Mouse (Mus musculus) ES-CJ7 (cell line): ENCODE measurements around the gene Robo1.

Experiments
- DNase-seq: peaks from one replicate; pipeline ENCODE4 v3.0.0; 2011; ENCODE audit warnings: low read depth, low spot score

The Robo1 gene

DNA sequence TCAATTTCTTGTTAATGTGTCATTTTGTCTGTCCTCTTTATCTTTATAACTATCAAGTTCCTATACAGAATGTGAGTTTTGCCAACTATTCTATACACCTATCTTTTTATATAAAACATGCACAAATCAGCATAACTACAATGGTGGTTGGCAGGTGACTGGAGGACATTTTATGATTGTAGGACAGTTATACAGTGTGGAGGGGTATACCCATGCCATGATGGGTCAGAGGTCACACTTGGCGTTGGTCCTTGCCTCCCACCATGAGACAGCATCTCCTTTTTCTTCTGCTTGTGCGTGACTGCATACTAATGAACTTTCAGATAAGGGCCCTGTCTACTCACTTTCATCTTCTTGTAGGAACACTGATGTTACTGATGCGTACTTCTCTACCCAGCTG lies 427.5 kb downstream of the Robo1 start:
- DNase-seq, result no peak

DNA sequence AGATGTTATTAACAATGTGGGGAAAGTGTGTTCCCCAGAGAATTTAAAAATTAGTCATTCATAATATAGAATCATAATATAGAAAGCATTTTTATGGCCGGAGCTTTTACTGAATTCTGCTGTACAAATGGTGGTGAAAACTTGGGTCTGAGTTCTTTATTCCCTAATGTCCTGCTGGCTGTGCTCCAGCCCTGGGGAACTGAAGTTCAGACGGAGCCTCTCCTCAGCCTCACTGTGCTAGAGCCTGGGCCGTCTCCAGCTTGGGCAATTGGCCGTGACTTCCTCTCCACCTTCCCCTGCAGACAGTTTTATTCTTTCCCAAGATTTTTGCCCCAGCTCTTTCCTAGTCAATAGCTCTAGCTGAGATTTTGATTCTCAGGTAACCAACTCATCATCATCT lies 429.0 kb downstream of the Robo1 start:
- DNase-seq, result no peak

DNA sequence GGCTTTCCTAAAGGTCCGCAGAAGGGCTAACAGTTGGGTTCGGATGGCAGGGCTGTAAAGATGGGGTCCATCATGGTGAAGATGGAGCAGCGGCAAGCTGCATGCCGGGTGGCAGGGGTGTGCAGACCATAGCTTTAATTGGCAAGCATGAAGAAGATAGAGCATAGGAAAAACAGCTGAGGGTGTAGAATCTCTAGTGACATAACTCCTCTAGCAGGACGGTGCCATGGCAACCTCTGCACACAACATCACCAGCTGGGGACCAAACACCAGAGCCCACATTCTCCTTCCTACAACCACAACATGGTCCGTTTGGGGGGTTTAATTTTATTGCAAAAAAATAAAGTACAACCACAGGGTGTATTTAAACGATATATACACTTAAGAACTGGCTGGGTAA lies 432.1 kb downstream of the Robo1 start:
- no peak for DNase-seq

DNA sequence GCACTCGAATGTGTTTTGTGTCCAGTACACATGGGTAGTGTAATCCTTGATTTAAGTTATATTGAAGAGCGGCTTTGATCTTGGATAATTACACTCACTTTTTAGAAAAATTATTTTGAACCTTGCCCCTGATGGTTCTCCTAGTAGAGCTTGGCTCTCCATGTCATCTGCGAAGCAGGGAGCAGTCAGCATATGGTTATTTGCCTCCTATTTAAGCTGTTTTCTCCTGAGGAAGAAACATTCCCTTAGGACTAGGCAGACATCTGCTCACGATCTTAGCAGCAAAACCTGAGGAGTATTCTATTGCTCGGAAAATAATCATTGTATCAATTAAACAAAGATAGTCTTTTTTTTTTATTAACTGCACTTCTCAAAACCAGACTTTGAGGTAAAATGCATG lies 439.6 kb downstream of the Robo1 start:
- no peak for DNase-seq

DNA sequence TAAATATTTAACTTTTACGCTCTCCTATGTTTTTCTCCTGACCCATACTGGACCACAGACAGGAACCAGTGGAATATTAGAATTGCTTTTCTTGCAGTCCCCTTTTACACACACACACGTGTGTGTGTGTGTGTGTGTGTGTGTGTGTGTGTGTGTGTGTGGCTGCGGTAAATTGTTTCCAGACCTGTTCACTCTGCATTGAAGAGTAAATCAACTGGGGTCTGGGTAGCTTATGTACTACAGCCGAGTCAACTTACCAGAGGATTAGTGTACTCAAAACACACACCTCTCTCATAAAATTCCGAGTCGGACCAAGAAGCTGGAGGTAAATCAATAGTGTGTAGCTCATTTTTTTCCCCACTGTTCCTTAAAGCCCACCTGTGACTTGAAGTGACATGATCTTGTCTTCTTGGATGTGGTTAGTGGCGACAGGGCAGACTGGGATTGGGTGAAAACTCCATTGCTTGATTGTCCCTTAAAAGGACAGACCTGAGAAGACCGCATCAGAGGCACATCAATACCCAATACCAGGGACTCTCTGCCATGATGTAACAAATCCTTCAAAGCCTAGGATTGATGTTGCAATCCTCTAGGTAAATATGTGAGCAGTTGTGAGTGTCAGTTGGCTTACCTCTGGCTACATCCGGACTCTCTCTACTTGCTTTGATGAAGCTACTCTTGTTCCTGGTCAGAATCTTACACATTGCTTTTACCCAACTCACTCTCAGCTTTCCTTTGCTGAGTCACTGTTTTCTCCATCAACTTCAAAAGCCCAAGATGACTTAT lies 457.2 kb downstream of the Robo1 start:
- DNase-seq, result no peak

DNA sequence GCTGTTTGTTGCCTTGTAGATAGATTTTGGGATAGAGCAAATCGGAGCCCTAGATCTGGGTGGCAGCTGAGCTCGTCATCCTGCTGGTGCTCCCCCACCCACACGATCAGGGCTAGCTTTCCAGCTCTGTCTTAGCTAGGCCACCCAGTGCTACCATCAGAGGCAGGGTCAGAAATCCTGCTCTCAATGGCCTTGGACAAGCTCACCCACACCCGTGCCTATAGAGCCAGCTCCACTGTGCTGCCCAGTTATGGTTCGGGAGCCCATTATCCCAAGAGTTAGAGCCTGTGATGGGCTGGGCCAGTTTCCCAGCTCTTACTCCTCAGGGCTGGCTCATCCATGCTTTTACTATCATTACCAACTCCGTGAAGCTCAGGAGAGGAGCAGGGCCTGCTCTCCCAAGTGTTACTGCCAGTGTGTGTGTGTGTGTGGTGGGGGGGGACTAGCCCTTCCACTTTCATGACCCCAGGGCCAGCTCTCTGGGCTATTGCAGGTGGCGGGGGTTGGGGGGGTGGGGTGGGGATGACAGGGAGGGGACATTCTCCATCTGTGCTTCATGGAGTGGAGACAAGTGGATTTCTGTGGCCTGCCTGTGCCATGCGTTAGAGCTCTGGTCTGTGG lies 461.2 kb downstream of the Robo1 start:
- no peak for DNase-seq

DNA sequence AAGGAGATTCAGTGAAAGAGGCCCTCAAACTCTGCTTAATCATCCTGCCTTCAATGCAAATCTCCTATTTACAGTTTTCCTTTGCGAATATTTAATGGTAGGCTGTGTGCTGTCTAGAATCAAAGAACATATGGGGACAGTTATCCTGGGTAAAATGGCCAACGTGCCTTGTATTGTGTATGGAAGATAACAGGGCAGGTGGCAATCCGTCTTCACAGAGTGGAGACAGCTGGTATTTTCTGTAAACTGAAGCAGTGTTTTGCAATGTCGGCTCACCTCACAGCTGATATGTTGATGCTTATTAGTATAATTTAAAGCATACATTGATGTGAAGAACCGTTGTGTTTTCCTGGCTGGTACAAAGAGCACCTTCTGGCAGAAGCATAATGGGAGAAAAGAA lies 464.2 kb downstream of the Robo1 start:
- no peak for DNase-seq

DNA sequence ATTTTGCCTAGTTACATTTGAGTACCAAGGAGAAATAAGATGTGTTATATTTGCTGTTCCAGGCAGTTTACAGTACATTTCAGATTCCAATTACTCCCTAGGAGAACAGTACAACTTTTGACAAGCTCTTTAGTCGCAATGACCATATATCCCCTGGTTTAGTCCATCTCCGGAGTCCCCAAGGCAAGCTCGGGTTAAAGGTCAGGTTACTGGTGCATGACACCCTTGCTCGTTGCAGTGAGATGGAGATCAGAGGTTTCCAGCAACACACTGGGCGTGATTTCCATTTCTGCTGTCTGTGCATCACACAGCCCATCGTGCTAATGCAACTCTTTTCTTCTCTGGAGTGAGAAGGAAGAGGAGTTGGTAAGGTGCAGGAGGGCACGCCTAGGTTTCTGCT lies 464.9 kb downstream of the Robo1 start:
- no peak for DNase-seq

DNA sequence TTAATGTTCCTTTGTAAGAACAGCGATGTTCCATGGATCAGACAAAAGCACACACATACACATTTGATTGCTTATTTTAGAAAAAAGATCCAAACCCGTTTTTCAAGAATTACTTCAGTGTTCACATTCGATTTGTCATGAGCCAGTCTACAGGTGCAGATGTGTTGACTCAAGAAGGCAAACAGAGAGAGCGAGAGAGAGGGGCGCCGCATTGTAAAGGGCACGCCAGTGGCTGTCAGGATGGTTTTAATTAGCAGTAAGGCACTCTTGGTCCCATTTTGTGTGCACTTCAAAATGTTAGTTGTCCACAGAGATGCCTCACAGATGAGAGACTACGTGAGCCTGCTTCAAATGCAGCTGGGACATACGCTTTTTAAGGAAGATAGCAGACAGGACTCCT lies 470.4 kb downstream of the Robo1 start:
- no peak for DNase-seq

DNA sequence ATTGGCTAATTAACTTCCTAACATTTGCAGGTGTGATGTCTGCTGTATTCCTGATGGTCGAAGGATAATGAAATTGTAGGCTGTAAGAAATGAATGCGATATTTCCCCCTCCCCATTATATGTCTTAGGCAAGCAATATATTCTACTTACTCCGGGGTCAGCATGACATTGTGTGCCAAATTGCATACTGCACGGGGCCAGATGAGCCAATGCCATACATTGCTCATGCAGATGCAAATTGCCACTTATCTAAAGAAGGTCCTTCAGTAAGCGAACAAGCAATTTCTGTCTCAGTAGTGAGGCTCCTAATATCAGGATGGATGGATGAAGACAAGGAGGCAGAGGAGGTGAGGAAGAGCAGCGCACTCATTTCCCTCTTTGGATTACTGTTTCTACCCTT lies 474.1 kb downstream of the Robo1 start:
- DNase-seq, result no peak

DNA sequence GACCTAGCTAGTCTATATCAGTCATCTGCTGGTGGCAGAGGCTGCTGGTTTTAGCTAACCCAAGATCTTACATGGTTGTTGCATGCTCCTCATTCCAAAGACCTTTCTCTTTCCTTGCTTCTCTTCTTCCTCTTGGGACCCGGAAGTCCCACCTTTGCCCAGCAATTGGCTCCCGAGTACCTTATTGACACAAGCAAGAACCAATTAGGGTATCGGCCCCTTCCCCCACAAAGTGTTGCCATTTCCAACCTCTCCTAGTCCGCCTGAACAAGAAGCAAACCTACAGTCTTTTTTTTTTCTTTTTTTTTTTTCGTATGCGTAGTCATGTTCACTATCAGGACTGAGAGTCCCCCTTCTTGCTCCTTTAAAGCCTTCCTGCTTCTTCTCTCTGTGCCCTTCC lies 478.0 kb downstream of the Robo1 start:
- DNase-seq, result peak; percentile 36

DNA sequence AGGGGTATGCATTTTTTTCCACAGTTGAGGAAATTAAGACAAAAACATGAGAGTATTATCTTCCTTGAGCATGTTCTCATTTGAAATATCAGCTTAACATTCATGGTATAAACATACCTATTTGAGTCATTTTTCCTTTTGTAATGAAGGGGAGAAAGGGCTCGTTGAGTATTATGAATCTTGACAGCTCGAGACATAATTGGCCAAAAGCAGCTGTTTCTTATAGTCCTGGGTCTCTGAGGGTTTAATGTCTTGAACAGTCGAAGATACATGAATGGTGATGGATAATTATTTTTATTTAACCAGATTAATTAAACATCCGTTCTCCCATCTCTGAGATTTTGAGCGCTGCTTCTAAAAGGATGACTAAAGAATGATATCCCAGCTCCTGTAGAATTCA lies 478.5 kb downstream of the Robo1 start:
- no peak for DNase-seq

DNA sequence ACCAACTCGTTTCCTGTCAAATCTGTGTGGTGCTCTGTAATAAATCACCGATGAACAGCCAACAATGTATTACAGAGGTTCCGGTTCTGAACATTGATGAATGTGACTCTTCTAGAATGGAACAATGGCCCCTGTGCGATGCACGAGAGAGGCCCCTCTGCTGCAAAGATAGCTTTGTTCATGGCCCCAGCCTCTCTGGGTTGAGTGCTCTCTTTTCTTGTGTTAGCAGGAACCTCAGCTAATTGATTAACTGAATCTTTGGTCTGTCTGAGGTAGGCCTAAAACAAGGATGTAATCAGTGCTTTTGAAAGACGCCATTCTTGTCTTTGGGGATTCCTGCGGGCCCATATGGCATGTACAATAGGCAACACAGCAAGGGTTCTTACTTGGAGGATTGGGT lies 479.9 kb downstream of the Robo1 start:
- no peak for DNase-seq

DNA sequence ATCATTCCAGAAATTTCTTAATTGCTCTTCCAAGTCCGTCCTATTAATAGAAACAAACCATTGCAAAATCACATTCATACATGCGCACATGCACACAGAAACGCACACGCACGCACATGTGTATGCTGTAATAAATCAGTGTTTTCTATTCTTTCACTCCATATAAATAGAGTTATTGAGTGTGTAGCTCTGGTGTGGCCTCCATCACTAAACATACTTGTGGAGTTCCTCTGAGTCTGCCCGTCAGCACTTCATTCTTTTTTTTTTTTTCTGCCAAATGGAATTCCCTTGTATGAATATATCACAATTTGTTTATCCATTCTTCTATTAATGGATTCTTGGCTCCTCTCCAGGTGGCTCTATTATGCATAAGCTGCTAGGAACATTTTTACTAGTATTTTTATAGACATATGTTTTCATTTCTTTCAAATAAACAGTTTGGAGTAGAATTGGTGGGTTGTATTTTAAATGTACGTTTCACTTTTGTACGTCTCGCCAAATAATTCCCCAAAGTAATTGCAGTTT lies 483.1 kb downstream of the Robo1 start:
- DNase-seq, result no peak

DNA sequence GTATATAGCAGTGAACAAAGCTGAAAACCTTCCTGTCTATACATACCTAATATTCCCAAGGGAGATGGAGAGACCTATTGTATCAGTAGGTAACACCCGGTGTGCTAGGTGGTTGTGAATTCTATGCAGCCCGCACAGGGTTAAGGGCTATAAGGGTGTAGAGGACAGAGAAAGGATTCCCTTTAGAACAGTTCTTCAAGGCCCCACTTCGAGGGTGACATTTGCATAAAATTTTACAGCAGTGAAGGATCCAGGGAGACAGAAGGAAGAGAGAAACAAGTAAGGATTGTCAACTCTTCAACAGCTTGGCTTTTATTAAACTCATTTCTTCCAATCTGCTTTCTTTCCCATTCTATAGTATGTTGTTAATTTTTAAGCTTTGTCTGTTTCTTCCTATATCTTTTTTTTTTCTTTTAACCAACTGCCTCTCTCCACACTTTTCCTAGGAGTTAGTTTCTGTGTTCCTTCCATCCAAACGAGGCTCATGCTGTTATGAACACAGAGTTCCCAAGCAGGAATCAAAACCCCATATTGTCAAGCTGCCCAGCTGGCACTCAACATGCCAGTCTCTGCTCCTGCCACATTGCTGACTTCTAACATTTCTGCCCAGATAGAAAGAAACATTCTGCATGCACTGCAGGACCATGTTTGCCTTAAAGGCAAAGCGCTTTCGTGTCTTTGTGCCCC lies 486.7 kb downstream of the Robo1 start:
- no peak for DNase-seq

DNA sequence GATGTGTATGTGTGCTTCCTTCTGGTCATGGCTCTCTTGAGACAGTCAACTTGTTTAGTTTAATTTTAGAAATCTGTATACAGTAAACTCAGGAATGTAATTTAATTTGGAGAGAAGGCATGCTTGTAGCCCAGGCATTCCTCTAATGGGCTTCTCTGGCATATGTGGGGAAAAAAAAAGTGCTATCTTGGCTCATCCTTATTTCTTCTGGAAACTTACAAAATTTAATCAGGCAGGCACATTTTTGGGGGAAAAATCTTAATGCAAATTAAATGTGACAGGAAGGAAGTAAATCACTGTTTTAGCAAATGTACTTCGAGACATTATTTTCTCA lies 487.2 kb downstream of the Robo1 start:
- no peak for DNase-seq

DNA sequence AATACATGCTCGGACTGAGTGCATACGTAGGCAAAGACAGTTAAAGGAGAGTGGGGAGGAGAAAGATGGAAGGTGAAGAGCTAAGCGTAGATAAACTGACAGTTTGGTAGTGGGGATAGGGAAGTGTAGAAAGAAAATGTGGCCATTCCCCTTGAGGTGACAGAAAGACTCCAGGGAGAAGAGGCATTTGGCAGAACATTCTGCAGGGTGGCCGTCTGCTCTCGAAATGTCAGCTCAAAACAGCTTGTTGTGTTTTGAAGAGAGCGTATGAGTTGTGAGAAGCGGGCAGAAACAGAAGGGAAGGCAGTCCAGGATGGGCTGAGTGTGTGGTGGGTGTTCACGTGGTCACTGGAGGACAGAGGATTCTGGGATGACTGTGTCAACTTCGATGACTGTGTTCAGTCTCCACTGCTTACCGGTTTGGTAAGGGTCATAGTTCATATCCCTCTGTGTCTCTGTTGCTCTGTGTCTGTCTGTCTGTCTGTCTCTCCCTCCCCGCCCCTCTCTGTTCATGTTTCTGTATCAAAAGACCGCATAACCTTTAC lies 490.4 kb downstream of the Robo1 start:
- no peak for DNase-seq

DNA sequence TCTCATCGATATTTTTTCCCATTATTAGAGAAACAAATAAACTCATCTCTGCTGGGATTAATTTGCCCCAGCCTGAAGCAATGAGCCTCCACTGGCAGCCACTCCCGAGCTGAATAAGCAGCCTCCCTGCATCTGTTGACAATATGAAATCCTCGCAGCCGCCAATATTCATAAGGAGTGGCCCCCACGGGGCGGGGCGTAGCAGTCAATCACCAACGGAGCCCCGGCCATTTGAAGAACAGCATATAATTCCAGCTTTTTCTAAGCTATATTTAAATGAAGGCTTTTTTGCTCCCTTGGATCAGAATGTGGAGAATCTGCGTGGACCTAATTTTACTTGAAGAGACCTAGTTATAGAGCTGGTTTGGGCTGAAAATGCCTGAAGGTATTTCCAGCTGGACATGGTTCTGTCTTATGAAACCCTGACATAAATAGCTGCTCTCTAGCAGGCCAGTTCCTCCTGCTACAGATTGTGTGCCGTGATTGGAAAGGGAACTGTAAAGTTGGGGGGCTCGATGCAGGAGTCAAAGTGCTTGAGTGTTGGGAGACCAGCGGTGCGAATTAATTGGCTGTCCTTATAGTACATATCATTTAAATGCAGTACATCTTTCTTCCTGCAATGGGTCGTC lies 492.1 kb downstream of the Robo1 start:
- DNase-seq, result no peak

DNA sequence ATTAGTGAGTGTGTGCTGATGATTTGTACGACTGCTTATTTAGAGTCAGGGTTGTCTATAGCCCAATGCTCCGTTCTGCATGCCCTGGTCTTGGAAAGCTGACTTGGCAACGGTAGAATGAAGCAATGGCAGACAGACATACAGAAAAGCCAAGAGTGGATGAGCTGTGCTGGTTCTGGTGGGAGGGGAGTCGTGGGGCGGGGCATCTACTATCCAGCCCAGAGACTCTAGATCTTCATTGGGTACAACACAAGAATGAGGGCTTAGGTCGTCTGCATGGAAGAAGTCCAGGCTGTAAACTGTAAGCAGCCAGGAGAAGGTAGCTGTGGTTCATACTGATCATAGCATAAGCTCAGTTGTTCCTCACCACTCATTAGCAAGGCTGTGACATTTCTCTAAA lies 492.7 kb downstream of the Robo1 start:
- no peak for DNase-seq

DNA sequence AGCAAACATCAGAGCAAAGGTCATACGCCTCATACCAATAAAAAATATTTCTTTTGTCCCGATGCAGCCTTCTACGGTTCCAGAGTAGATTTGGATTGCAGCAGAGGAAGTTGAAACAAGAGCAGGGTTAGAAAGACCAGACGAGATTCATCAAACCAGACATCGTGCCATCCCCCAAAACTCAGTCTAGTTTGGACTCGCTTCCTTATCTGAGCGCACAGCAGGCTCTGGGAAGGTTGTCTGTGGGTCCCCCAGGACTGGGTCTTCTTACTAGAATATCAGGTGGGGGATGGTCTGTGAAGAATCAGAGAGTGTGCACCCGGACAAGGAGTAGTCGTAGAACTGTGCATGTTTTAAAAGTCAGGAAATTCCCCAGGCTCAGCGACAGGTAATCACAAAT lies 500.2 kb downstream of the Robo1 start:
- DNase-seq, result no peak

DNA sequence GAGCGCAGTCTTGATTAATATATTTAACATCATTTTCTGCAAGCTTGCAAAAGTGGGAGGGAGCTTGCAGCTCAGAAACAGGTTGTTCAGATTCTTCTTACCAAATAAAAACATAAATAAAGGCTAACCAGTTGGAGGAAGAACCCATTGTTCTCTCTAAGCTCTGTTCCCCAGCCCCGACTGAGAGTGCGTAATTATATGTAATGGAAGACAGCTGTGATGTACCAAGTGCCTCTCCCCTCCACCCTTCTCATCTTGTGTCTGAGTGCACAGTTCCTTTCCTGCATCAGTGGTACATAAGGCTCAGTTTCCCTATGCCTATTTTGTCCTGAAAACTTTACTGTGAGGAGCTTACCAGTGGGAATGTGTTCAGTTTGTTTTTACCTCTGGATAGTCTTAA lies 502.8 kb downstream of the Robo1 start:
- no peak for DNase-seq

DNA sequence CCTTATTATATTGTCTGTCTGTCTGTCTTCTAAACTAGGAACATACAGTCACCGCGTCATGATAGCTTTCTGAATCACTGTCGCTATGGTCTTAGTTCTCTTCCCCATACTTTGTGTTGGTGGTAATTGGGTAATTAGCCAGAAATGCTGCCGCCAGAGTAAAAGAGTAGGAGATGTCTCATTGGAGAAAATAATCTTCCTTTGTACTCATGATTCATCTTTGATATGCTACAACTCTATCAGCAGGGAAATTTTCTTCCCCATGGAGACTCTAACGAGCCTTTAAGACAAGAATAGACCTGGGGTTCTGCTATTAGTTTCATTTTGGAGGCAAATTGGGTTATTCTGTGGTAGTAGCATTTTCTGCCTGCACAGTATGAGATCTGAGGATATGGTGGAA lies 503.4 kb downstream of the Robo1 start:
- DNase-seq, result no peak
